Mouse (Mus musculus): Measurements from ENCODE around the gene Atf7ip2. TPM values are rescaled to one million over a fixed set of nuclear protein-coding genes. Genes with fewer than 3 reads are reported as not detected.

Atf7ip2 gene
- polyA plus RNA-seq (2017; shearing (Covaris generic)), result 1 to 10 TPM in 1 of 2 experiments, under 1 TPM in 1; 0.33 to 3.0 TPM

GRCm38 (mm10) chr16:10192679-10193506 lies at the start of gene Atf7ip2:
Gene Atf7ip2 (plus strand): TSS chr16:10192712.

GRCm38 (mm10) chr16:10170005-10170404 lies 22.5 kb upstream of the Atf7ip2 start, which contains the start of gene Rpl39l:
Gene Rpl39l (plus strand): TSS chr16:10170226.

Other genes with a start within 250 kb of the Atf7ip2 start
- under 1 TPM; 0.08 to 0.89 TPM for gene Grin2a, start 197.2 kb upstream of the Atf7ip2 start, polyA plus RNA-seq (2017; shearing (Covaris generic))
- gene Rpl39l, start 22.5 kb upstream of the Atf7ip2 start, polyA plus RNA-seq (2017; shearing (Covaris generic)), result 1 to 10 TPM in 1 of 2 experiments, under 1 TPM in 1; 0.76 to 1.4 TPM
- gene Emp2, start 121.3 kb downstream of the Atf7ip2 start, polyA plus RNA-seq (2017; shearing (Covaris generic)), result under 1 TPM; 0.04 to 0.13 TPM
- gene Tekt5, start 202.8 kb downstream of the Atf7ip2 start, polyA plus RNA-seq (2017; shearing (Covaris generic)), result not detected
- gene Nubp1, start 219.2 kb downstream of the Atf7ip2 start, polyA plus RNA-seq (2017; shearing (Covaris generic)), result 10 to 100 TPM; 70.8 to 83.2 TPM

Data from inflammation-experienced regulatory T-cells (primary cell).